Mouse (Mus musculus) heart, embryonic 11.5 days (tissue): ENCODE measurements around the gene Olfr609. TPM values are rescaled to one million over a fixed set of nuclear protein-coding genes. Genes with fewer than 3 reads are reported as not detected.
"Not testable (repeated sequence)": the region's sequence is repeated elsewhere in the genome, so short reads cannot be mapped to it uniquely, and the experiment has no call there.

ENCODE experiments used
- ATAC-seq: fragments of 200-750 bp; cut with Nextera tagmentation; replicated peaks from 2 replicates; pipeline ENCODE4 v1.8.0; 2017; ENCODE audit warnings: moderate library complexity; ENCODE audit not compliant: insufficient number of reproducible peaks, low FRiP score, low TSS enrichment
- H3K27ac ChIP-seq: fragments of 300-500 bp; sonication (generic); 2 replicates; pipeline ENCODE4 v1.5.1; 2014; ENCODE audit warnings: mild to moderate bottlenecking, low read depth, low read length
- H3K27me3 ChIP-seq: fragments of 300-500 bp; sonication (generic); 2 replicates; pipeline ENCODE4 v1.6.1; 2014; ENCODE audit warnings: mild to moderate bottlenecking, low read length, mixed read lengths; ENCODE audit not compliant: control insufficient read depth, insufficient read depth
- H3K36me3 ChIP-seq: fragments of 300-500 bp; sonication (generic); 2 replicates; pipeline ENCODE4 v1.6.1; 2014; ENCODE audit warnings: mild to moderate bottlenecking, low read length, moderate library complexity, mixed read lengths; ENCODE audit not compliant: control insufficient read depth, insufficient read depth
- H3K4me1 ChIP-seq: fragments of 300-500 bp; sonication (generic); 2 replicates; pipeline ENCODE4 v1.6.1; 2014; ENCODE audit warnings: low read length; ENCODE audit not compliant: control insufficient read depth, insufficient read depth
- H3K4me2 ChIP-seq: fragments of 300-500 bp; sonication (generic); 2 replicates; pipeline ENCODE4 v1.6.1; 2014; ENCODE audit warnings: mild to moderate bottlenecking, moderate library complexity
- H3K4me3 ChIP-seq: fragments of 300-500 bp; sonication (generic); 2 replicates; pipeline ENCODE4 v1.5.1; 2014; ENCODE audit warnings: low read depth, low read length
- H3K9ac ChIP-seq: fragments of 300-500 bp; sonication (generic); 2 replicates; pipeline ENCODE4 v1.6.1; 2014; ENCODE audit warnings: mild to moderate bottlenecking, low read depth, low read length, moderate library complexity
- H3K9me3 ChIP-seq: fragments of 300-500 bp; sonication (generic); replicated peaks from 2 replicates; pipeline ENCODE4 v1.6.1; 2016; ENCODE audit warnings: low read length; ENCODE audit not compliant: control insufficient read depth
- WGBS: fragments of 180-500 bp; shearing (Covaris S2); extraction: QIAGEN DNeasy Blood & Tissue Kit; methylation state at CpG from one replicate; pipeline ENCODE4 v1.1.7; 2014; ENCODE audit not compliant: insufficient replicate concordance; 5-methylcytosine and 5-hydroxymethylcytosine counted together
- polyA plus RNA-seq: library from polyadenylated mRNA; unstranded; fragments of >200 nt; fragmentation: Nextera tagmentation; extraction: Ambion mirVana; gene quantifications from 2 replicates; pipeline ENCODE4 v1.2.1, GENCODE M21; 2014

Gene Olfr609
- not detected in 2 replicates for polyA plus RNA-seq

GRCm38 (mm10) chr7:103497962-103498361 is at the start of gene Olfr609:
Olfr609 (minus strand) TSS chr7:103498062.
- WGBS = 60% methylated on average over 1 of the region's 1 CpGs
- H3K27ac ChIP-seq = no peak within 1 kb of the TSS
- ATAC-seq = no peak
- H3K4me2 ChIP-seq = no peak within 1 kb of the TSS
- H3K9ac ChIP-seq = no peak within 1 kb of the TSS
- H3K27me3 ChIP-seq = no peaks in the 10 kb centered on the region
- no peaks in the 10 kb centered on the region for H3K36me3 ChIP-seq
- H3K4me3 ChIP-seq = no peak within 1 kb of the TSS
- H3K9me3 ChIP-seq = no peaks in the 10 kb centered on the region
- no peaks in the 10 kb centered on the region for H3K4me1 ChIP-seq

GRCm38 (mm10) chr7:103542617-103543016 is 44.8 kb upstream of the Olfr609 start, which contains the start of gene Olfr612:
Olfr612 (minus strand) TSS chr7:103542717.
- ATAC-seq, H3K4me3 ChIP-seq, H3K36me3 ChIP-seq, H3K4me2 ChIP-seq, H3K9ac ChIP-seq, H3K27ac ChIP-seq, H3K9me3 ChIP-seq, H3K27me3 ChIP-seq, H3K4me1 ChIP-seq: not testable (repeated sequence)
- WGBS = 75% methylated on average over 2 of the region's 2 CpGs

- not testable (repeated sequence) for H3K9me3 ChIP-seq, H3K4me1 ChIP-seq, H3K36me3 ChIP-seq, H3K9ac ChIP-seq, H3K27ac ChIP-seq, H3K4me3 ChIP-seq, H3K27me3 ChIP-seq, ATAC-seq, H3K4me2 ChIP-seq
- WGBS = 45% methylated on average over 1 of the region's 1 CpGs
Measured at GRCm38 (mm10) chr7:103520746-103521145, 22.9 kb upstream of the Olfr609 start, which contains the start of gene Olfr611. Olfr611 (minus strand) TSS chr7:103520846.

GRCm38 (mm10) chr7:103512022-103512421 is 14.2 kb upstream of the Olfr609 start, which contains the start of gene Olfr610:
Olfr610 (minus strand) TSS chr7:103512122.
- Histone ChIP-seq H3K27me3 (no peaks in the 10 kb centered on the region), H3K9ac (no peak within 1 kb of the TSS), H3K4me3 (no peak within 1 kb of the TSS), H3K4me1 (no peaks in the 10 kb centered on the region), H3K36me3 (no peaks in the 10 kb centered on the region), H3K9me3 (no peaks in the 10 kb centered on the region), H3K4me2 (no peak within 1 kb of the TSS), H3K27ac (no peak within 1 kb of the TSS)
- 81% methylated on average over 2 of the region's 2 CpGs for WGBS
- no peak for ATAC-seq

GRCm38 (mm10) chr7:103477106-103477505 is 20.8 kb downstream of the Olfr609 start:
- not testable (repeated sequence) for H3K4me3 ChIP-seq, H3K36me3 ChIP-seq, H3K9me3 ChIP-seq, H3K4me2 ChIP-seq, H3K4me1 ChIP-seq, H3K27ac ChIP-seq, H3K9ac ChIP-seq, ATAC-seq, H3K27me3 ChIP-seq
- 81% methylated on average over 9 of the region's 9 CpGs for whole genome bisulfite sequencing

- no peak for ATAC-seq
- Histone ChIP-seq H3K9ac (no peak within 1 kb of the TSS), H3K36me3 (no peaks in the 10 kb centered on the region), H3K27me3 (no peaks in the 10 kb centered on the region), H3K27ac (no peak within 1 kb of the TSS), H3K4me1 (no peaks in the 10 kb centered on the region), H3K4me2 (no peak within 1 kb of the TSS), H3K4me3 (no peak within 1 kb of the TSS), H3K9me3 (no peaks in the 10 kb centered on the region)
Measured at GRCm38 (mm10) chr7:103469577-103469976, 28.3 kb downstream of the Olfr609 start, which contains the start of gene Olfr608. Olfr608 (plus strand) TSS chr7:103469877.

GRCm38 (mm10) chr7:103460590-103460989 is 37.3 kb downstream of the Olfr609 start:
- Histone ChIP-seq H3K27me3 (no peaks in the 10 kb centered on the region), H3K9ac (no peak overlapping the region), H3K4me3 (no peak overlapping the region), H3K4me2 (no peak overlapping the region), H3K9me3 (no peaks in the 10 kb centered on the region), H3K36me3 (no peaks in the 10 kb centered on the region), H3K4me1 (no peaks in the 10 kb centered on the region), H3K27ac (no peak overlapping the region; the same call in 1 of the 2 replicates)
- peak; percentile 42; the same call in 1 of the 2 replicates for ATAC-seq
- 61% methylated on average over 5 of the region's 5 CpGs for WGBS

GRCm38 (mm10) chr7:103448746-103449145 is 49.1 kb downstream of the Olfr609 start, which contains the start of gene Olfr606:
Olfr606 (plus strand) TSS chr7:103449046.
- no peak for ATAC-seq
- H3K4me2 ChIP-seq = no peak within 1 kb of the TSS
- H3K36me3 ChIP-seq = no peaks in the 10 kb centered on the region
- H3K27me3 ChIP-seq = no peaks in the 10 kb centered on the region
- no peaks in the 10 kb centered on the region for H3K9me3 ChIP-seq
- H3K27ac ChIP-seq = no peak within 1 kb of the TSS
- no peak within 1 kb of the TSS for H3K4me3 ChIP-seq
- H3K9ac ChIP-seq = no peak within 1 kb of the TSS
- H3K4me1 ChIP-seq = no peaks in the 10 kb centered on the region
- 81% methylated on average over 2 of the region's 2 CpGs for WGBS

- ATAC-seq = no peak
- H3K9ac ChIP-seq = no peak within 1 kb of the TSS
- WGBS = 79% methylated on average over 1 of the region's 1 CpGs
- H3K4me3 ChIP-seq = no peak within 1 kb of the TSS
- no peaks in the 10 kb centered on the region for H3K4me1 ChIP-seq
- H3K36me3 ChIP-seq = no peaks in the 10 kb centered on the region
- no peaks in the 10 kb centered on the region for H3K27me3 ChIP-seq
- H3K9me3 ChIP-seq = no peaks in the 10 kb centered on the region
- H3K27ac ChIP-seq = no peak within 1 kb of the TSS
- no peak within 1 kb of the TSS for H3K4me2 ChIP-seq
Measured at GRCm38 (mm10) chr7:103445339-103445738, 52.5 kb downstream of the Olfr609 start, which contains the start of gene Olfr605. Olfr605 (minus strand) TSS chr7:103445439.
